Mouse (Mus musculus): ENCODE results near the gene Vmn2r66. TPM values are rescaled to one million over a fixed set of nuclear protein-coding genes. Genes with fewer than 3 reads are reported as not detected.

Gene Vmn2r66
- not detected in 2 replicates for polyA plus RNA-seq (2016; fragmentation: Nextera tagmentation; extraction: Ambion mirVana)

GRCm38 (mm10) chr7:85012168-85012567 is at the start of gene Vmn2r66:
Gene Vmn2r66, minus strand, starts transcription at chr7:85012268.
- 74% methylated on average over 1 of the region's 1 CpGs for WGBS
- H3K36me3 ChIP-seq, result no peaks in the 10 kb centered on the region
- H3K27ac ChIP-seq (ENCODE audit: poor library complexity, severe bottlenecking), result no peak within 1 kb of the TSS
- no peak for ATAC-seq (ENCODE audit: insufficient number of reproducible peaks, low FRiP score)
- H3K9me3 ChIP-seq (replicated peaks), result 0 out of 2 replicates have a peak, but pooled peaks cover 7% of the 10 kb centered on the region
- no peak within 1 kb of the TSS for H3K9ac ChIP-seq
- H3K4me3 ChIP-seq, result no peak within 1 kb of the TSS
- no peaks in the 10 kb centered on the region for H3K27me3 ChIP-seq (replicated peaks)
- H3K4me2 ChIP-seq, result no peak within 1 kb of the TSS
- no peaks in the 10 kb centered on the region for H3K4me1 ChIP-seq (replicated peaks)

GRCm38 (mm10) chr7:84996694-84997093 is 15.4 kb downstream of the Vmn2r66 start:
- Histone ChIP-seq H3K27ac (ENCODE audit: poor library complexity, severe bottlenecking) (no peak overlapping the region), H3K4me3 (no peak overlapping the region), H3K36me3 (no peaks in the 10 kb centered on the region), H3K9ac (no peak overlapping the region), H3K4me1 (replicated peaks) (no peaks in the 10 kb centered on the region), H3K27me3 (replicated peaks) (no peaks in the 10 kb centered on the region), H3K9me3 (replicated peaks) (peaks cover 5% of the 10 kb centered on the region), H3K4me2 (no peak overlapping the region)
- WGBS, result 54% methylated on average over 2 of the region's 2 CpGs
- ATAC-seq (ENCODE audit: insufficient number of reproducible peaks, low FRiP score), result no peak

- H3K36me3 ChIP-seq, result no peaks in the 10 kb centered on the region
- peaks cover 8% of the 10 kb centered on the region; the same call in 1 of the 2 replicates for H3K9me3 ChIP-seq (replicated peaks)
- H3K27me3 ChIP-seq (replicated peaks), result no peaks in the 10 kb centered on the region
- H3K27ac ChIP-seq (ENCODE audit: poor library complexity, severe bottlenecking), result no peak within 1 kb of the TSS
- no peak for ATAC-seq (ENCODE audit: insufficient number of reproducible peaks, low FRiP score)
- no peaks in the 10 kb centered on the region for H3K4me1 ChIP-seq (replicated peaks)
- H3K4me2 ChIP-seq, result no peak within 1 kb of the TSS
- 42% methylated on average over 1 of the region's 1 CpGs for WGBS
- H3K9ac ChIP-seq, result no peak within 1 kb of the TSS
- H3K4me3 ChIP-seq, result no peak within 1 kb of the TSS
Observed at GRCm38 (mm10) chr7:84964015-84964414, 48.1 kb downstream of the Vmn2r66 start, which contains the start of gene Vmn2r65. Gene Vmn2r65, minus strand, starts transcription at chr7:84964115.

Other genes with a start within 250 kb of the Vmn2r66 start
- not detected in 2 replicates for gene Olfr291, start 158.7 kb downstream of the Vmn2r66 start, polyA plus RNA-seq (2016; fragmentation: Nextera tagmentation; extraction: Ambion mirVana)
- gene Vmn2r65, start 48.2 kb downstream of the Vmn2r66 start, polyA plus RNA-seq (2016; fragmentation: Nextera tagmentation; extraction: Ambion mirVana), result not detected in 2 replicates
- not detected in 2 replicates for gene Vmn2r67, start 143.7 kb upstream of the Vmn2r66 start, polyA plus RNA-seq (2016; fragmentation: Nextera tagmentation; extraction: Ambion mirVana)
- not detected in 2 replicates for gene Vmn2r68, start 225.5 kb upstream of the Vmn2r66 start, polyA plus RNA-seq (2016; fragmentation: Nextera tagmentation; extraction: Ambion mirVana)

Measured in heart, embryonic 12.5 days (tissue).